Mouse (Mus musculus): ENCODE measurements around the gene Zcchc2. TPM values are rescaled to one million over a fixed set of nuclear protein-coding genes. Genes with fewer than 3 reads are reported as not detected.

Zcchc2 gene
- polyA plus RNA-seq, 1 experiment from 2014 or later, result 1.8 TPM

DNA sequence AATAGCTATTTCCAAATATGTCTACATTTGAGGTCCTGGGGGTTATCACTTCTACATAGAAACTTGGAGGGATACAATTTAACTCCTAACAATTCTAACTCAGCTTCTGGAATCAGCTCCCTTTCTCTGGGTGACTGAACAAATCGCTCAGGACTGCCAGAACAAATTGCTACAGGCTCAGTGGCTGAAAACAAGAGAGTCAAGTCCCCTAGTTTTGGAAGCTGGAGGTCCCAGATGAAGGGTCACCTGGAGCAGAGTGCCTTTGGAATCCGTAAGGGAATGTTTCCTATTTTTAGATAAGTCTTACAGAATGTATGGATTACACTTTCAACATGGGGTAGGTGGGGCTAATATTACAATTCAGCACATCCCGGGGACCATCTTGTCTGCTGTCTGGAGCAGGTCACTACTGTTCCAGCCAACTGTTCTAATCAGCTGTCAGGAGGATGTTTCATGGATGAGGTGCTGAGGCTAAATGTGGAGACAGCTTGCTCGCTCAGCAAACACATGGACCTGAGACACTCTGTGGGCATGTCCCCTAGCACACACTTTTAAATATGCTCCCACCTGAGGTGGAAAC is 73.5 kb downstream of the Zcchc2 start:
- no peak overlapping the region for H3K4me2 ChIP-seq
- no peak overlapping the region for H3K9ac ChIP-seq (replicated peaks)
- no peaks in the 10 kb centered on the region for H3K36me3 ChIP-seq
- no peak overlapping the region for H3K4me3 ChIP-seq (replicated peaks)
- no peaks in the 10 kb centered on the region for H3K9me3 ChIP-seq
- no peak overlapping the region for H3K27ac ChIP-seq
- WGBS, result 80% methylated on average over 4 of the region's 4 CpGs
- ATAC-seq (ENCODE audit: insufficient number of reproducible peaks, insufficient read depth, low FRiP score, low TSS enrichment, low read depth), result no peak
- H3K27me3 ChIP-seq, result no peaks in the 10 kb centered on the region
- peaks cover 6% of the 10 kb centered on the region; the same call in 1 of the 2 replicates for H3K4me1 ChIP-seq (replicated peaks)

DNA sequence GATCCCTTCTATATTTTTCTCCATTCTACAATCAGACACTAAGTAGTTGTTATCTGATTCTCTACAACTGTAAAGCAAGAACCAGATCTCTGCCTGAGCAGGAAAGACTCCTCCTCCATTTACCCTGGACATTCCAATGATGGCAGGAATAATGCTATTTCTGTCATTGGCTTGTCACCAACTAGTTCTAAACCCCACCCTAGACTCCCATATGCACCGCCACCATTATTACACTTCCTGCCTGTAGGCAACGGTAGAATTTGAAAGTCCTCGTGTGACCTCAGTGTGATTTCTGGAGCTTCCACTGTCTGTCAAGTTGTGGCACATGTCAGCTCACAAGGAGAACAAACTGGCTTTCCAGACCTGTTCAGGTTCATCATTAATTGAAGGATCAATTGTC is 74.1 kb downstream of the Zcchc2 start:
- Histone ChIP-seq H3K4me3 (replicated peaks) (no peak overlapping the region), H3K9me3 (no peaks in the 10 kb centered on the region), H3K4me2 (no peak overlapping the region), H3K4me1 (replicated peaks) (peaks cover 6% of the 10 kb centered on the region; the same call in 1 of the 2 replicates), H3K36me3 (no peaks in the 10 kb centered on the region), H3K27me3 (no peaks in the 10 kb centered on the region), H3K9ac (replicated peaks) (no peak overlapping the region), H3K27ac (no peak overlapping the region)
- no peak for ATAC-seq (ENCODE audit: insufficient number of reproducible peaks, insufficient read depth, low FRiP score, low TSS enrichment, low read depth)
- 62% methylated on average over 3 of the region's 3 CpGs for WGBS

DNA sequence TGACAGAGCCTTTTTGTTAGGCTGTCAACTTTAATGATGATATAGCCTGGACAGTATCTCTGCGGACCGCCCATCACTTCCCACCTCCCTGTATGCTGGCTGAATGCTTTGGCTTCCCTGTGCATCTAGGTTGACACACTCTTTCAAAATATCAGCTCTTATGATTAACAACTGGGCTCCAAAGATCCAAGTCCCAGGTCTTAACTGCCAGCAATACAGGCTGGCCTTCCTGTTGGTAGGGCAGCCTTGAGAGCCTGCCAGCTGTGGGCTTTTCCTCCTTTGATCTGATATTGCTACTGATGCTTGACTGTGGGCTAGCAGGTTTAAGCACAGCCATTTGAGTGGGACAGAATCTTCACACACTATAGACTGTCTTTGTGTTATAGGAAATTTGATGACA is 74.5 kb downstream of the Zcchc2 start:
- H3K9me3 ChIP-seq, result no peaks in the 10 kb centered on the region
- ATAC-seq (ENCODE audit: insufficient number of reproducible peaks, insufficient read depth, low FRiP score, low TSS enrichment, low read depth), result no peak
- H3K9ac ChIP-seq (replicated peaks), result no peak overlapping the region
- H3K4me1 ChIP-seq (replicated peaks), result peaks cover 6% of the 10 kb centered on the region; the same call in 1 of the 2 replicates
- WGBS, result 84% methylated on average over 2 of the region's 2 CpGs
- H3K36me3 ChIP-seq, result no peaks in the 10 kb centered on the region
- no peaks in the 10 kb centered on the region for H3K27me3 ChIP-seq
- no peak overlapping the region for H3K27ac ChIP-seq
- no peak overlapping the region for H3K4me3 ChIP-seq (replicated peaks)
- no peak overlapping the region for H3K4me2 ChIP-seq

DNA sequence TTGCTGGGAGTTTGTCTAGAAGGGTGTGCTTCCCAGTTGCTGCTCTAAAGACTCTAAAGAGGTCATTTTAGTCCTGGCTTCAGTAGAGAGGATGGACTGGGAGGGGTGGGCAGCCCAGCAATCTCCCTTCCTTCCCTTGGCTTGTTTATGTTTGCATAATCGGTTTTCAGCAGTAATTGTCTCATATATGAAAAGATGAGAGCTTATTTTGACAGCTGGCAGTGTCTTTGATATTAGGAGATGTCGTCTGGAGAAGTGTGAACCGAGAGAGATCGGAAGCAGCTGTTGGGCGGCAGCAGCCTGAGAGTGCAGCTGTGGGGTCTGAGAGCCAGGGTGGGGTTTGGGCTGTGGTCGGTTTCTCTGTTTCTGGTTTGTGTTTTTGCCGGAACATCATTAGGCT is 75.5 kb downstream of the Zcchc2 start:
- ATAC-seq (ENCODE audit: insufficient number of reproducible peaks, insufficient read depth, low FRiP score, low TSS enrichment, low read depth), result no peak
- Histone ChIP-seq H3K9me3 (no peaks in the 10 kb centered on the region), H3K4me1 (replicated peaks) (peaks cover 6% of the 10 kb centered on the region; the same call in 1 of the 2 replicates), H3K9ac (replicated peaks) (no peak overlapping the region), H3K36me3 (no peaks in the 10 kb centered on the region), H3K4me2 (no peak overlapping the region), H3K27me3 (no peaks in the 10 kb centered on the region), H3K27ac (no peak overlapping the region), H3K4me3 (replicated peaks) (no peak overlapping the region)
- WGBS, result 36% methylated on average over 7 of the region's 7 CpGs

DNA sequence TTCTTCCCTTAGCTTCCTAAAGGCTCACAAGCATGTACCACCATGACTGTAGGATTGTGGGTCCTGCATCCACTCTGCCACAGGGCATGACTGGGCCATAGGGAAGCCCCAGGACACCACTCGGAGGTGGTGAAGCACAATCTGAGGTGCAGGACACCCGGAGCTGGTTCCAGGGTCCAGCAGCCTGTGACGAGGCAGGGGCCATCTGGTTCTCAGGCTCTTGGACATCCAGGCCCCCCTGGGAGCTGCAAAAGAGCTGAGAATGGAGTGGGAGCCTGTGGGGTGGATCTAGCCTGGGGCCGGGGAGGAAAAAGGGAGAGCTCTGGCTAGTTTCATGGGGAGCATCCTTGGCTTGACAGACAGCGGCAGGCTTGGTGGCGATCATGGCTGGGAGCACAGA is 77.1 kb downstream of the Zcchc2 start:
- Histone ChIP-seq H3K36me3 (no peaks in the 10 kb centered on the region), H3K9me3 (no peaks in the 10 kb centered on the region), H3K27ac (no peak overlapping the region), H3K9ac (replicated peaks) (no peak overlapping the region), H3K27me3 (peaks cover 6% of the 10 kb centered on the region; the same call in 1 of the 2 replicates), H3K4me1 (replicated peaks) (peaks cover 12% of the 10 kb centered on the region), H3K4me2 (no peak overlapping the region), H3K4me3 (replicated peaks) (no peak overlapping the region)
- no peak for ATAC-seq (ENCODE audit: insufficient number of reproducible peaks, insufficient read depth, low FRiP score, low TSS enrichment, low read depth)
- WGBS, result 65% methylated on average over 6 of the region's 6 CpGs

DNA sequence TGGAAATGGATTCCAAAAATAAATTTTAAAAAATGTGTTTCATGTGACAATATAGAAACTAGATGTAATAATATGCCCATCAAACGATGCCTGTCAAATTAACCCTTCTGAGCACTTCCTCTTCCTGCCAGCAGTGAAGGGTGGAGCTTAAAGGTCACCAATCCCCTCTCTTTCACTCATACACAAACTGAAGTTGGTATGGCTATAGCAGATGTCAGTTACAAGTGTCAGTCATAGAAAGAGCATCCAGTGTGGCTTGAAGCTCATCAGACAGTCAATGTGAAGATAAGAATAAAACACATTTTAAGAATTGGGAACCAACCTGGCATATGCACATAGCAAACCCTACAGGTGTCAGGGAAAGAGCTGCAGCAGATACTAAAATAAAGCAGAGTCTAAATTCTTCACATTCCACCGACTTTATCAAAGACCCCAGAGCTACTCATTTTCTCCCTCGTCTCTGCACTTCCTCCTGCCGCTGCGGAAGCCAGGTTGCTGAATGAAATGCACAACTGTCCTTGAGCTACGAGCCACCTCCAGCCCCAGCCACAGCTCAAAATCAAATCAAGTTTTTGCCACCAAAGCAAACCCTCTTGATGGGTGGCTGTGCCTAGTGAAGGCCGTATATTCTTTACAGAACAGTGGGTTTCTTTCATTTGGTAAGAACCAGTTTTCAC is 79.8 kb downstream of the Zcchc2 start:
- no peak overlapping the region for H3K4me2 ChIP-seq
- no peaks in the 10 kb centered on the region for H3K36me3 ChIP-seq
- H3K4me3 ChIP-seq (replicated peaks), result no peak overlapping the region
- ATAC-seq (ENCODE audit: insufficient number of reproducible peaks, insufficient read depth, low FRiP score, low TSS enrichment, low read depth), result no peak
- H3K9me3 ChIP-seq, result no peaks in the 10 kb centered on the region
- peaks cover 12% of the 10 kb centered on the region for H3K4me1 ChIP-seq (replicated peaks)
- H3K27me3 ChIP-seq, result peaks cover 6% of the 10 kb centered on the region; the same call in 1 of the 2 replicates
- no peak overlapping the region for H3K9ac ChIP-seq (replicated peaks)
- no peak overlapping the region for H3K27ac ChIP-seq
- WGBS, result 61% methylated on average over 7 of the region's 7 CpGs

DNA sequence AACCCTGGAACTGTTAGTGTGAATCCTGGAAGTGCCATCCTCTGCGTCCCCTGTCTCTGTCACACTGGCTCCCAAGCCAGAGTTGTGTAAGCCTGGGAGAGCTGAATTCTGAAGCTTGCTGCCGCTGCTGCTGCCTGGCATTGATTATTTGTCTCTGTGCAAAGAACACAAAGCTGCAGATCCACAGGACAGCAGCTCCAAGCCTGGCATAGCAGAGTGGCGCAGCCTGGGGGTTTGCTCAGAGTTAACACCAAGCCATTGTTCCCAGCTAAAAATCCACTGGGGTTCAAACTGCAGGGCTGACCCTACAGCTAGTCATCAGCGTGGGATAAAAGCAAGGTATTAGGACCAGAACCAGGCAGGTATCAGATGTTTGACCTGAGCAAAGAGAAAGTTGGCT is 80.6 kb downstream of the Zcchc2 start:
- no peak for ATAC-seq (ENCODE audit: insufficient number of reproducible peaks, insufficient read depth, low FRiP score, low TSS enrichment, low read depth)

DNA sequence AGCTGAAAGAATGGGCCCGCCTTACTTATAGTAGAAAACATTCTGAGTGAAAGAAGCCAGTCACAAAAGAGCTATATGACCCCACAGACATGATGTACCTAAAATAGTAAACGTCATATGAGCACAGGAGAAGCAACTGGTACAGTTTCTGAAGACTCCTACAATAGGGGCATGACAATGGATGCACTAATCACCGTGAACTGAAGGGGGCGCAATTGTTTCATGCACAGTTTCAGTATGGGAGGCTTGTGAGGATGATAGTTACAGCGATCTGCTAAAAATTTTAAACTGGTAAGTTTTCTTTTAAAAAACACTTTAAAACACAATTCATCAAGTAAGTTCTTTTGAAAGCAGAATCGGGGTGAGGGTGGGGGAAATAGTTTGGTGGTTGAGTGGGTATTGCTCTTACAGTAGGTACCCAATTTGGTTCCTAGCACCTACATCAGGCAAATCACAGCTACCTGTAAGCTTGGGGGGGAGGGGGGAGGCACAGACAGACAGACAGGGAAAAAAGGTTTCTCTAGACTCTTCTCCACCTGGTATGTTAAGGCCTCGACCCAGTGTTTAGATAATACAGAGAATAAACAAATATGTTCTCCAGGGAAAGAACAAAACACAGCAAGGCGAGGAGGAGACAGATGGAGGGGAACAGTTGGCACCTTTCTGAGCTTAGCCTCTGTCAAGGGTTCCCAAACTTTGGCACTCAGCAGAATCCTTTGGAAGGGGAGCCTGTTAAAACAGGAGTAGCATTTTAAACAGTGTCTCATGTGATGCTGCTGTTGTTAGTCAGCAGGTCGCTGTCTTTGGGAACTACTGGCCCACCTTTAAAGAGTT is 81.2 kb downstream of the Zcchc2 start:
- H3K27ac ChIP-seq, result no peak overlapping the region
- H3K9ac ChIP-seq (replicated peaks), result no peak overlapping the region
- H3K4me1 ChIP-seq (replicated peaks), result peaks cover 6% of the 10 kb centered on the region
- H3K36me3 ChIP-seq, result no peaks in the 10 kb centered on the region
- H3K9me3 ChIP-seq, result no peaks in the 10 kb centered on the region
- 13% methylated on average over 9 of the region's 9 CpGs for WGBS
- H3K27me3 ChIP-seq, result peaks cover 6% of the 10 kb centered on the region; the same call in 1 of the 2 replicates
- no peak overlapping the region for H3K4me3 ChIP-seq (replicated peaks)
- H3K4me2 ChIP-seq, result peak overlapping the region; percentile 44
- ATAC-seq (ENCODE audit: insufficient number of reproducible peaks, insufficient read depth, low FRiP score, low TSS enrichment, low read depth), result no peak

More for the DNA sequence above, 80.6 kb downstream of the Zcchc2 start:
- 62% methylated on average over 4 of the region's 4 CpGs for WGBS
- no peak overlapping the region for H3K9ac ChIP-seq (replicated peaks)
- H3K27me3 ChIP-seq, result peaks cover 6% of the 10 kb centered on the region; the same call in 1 of the 2 replicates
- no peaks in the 10 kb centered on the region for H3K36me3 ChIP-seq
- no peak overlapping the region for H3K4me3 ChIP-seq (replicated peaks)
- H3K4me1 ChIP-seq (replicated peaks), result peaks cover 8% of the 10 kb centered on the region
- no peak overlapping the region for H3K27ac ChIP-seq
- no peaks in the 10 kb centered on the region for H3K9me3 ChIP-seq
- H3K4me2 ChIP-seq, result no peak overlapping the region

DNA sequence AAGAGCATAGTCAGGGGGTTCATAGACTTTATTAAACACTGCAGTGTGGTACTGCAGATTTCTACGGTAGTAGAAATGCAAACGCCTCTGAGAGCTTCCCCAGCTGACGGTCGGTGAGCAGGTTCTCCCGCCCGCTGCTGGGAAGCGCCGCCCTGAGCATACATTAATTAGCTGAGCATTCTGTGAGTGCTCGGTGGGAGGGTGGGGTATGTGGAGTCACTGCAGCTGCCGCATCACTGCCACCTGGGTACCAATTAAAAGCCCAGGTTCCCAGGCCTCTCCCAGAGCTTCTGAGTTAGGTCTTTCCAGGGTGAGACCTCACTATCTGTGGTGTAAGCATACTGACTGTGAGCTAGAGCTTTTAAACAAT is 81.8 kb downstream of the Zcchc2 start:
- Histone ChIP-seq H3K9ac (replicated peaks) (no peak overlapping the region), H3K36me3 (no peaks in the 10 kb centered on the region), H3K27me3 (peaks cover 6% of the 10 kb centered on the region; the same call in 1 of the 2 replicates), H3K4me2 (peak overlapping the region; percentile 44), H3K4me1 (replicated peaks) (peaks cover 6% of the 10 kb centered on the region), H3K9me3 (no peaks in the 10 kb centered on the region), H3K27ac (no peak overlapping the region), H3K4me3 (replicated peaks) (no peak overlapping the region)
- ATAC-seq (ENCODE audit: insufficient number of reproducible peaks, insufficient read depth, low FRiP score, low TSS enrichment, low read depth), result peak; percentile 26; the same call in 1 of the 2 replicates
- 3% methylated on average over 10 of the region's 10 CpGs for WGBS

DNA sequence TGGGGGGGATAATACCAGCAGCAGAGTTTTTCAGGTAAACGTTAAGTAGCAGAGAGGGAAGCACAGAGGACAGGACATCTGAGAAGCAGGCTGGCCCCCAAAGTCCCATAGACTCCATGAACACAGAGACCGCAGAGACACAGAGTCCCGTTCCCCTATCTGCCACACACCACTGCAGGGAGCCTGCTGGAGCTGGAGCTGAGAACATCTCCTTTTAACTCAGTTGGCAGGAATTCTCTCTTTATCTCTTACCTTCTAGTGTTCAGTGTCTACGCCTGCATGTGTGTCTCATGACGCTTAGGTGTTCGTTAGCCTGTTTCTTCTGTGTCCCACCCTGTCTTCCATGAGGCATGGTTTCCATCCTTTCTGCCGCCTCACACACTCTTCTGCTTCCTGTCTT is 83.0 kb downstream of the Zcchc2 start:
- Histone ChIP-seq H3K4me1 (replicated peaks) (peaks cover 6% of the 10 kb centered on the region), H3K27me3 (peaks cover 6% of the 10 kb centered on the region; the same call in 1 of the 2 replicates), H3K27ac (no peak overlapping the region), H3K4me3 (replicated peaks) (no peak overlapping the region), H3K4me2 (no peak overlapping the region), H3K9me3 (no peaks in the 10 kb centered on the region), H3K36me3 (no peaks in the 10 kb centered on the region), H3K9ac (replicated peaks) (no peak overlapping the region)
- ATAC-seq (ENCODE audit: insufficient number of reproducible peaks, insufficient read depth, low FRiP score, low TSS enrichment, low read depth), result no peak
- 65% methylated on average over 7 of the region's 7 CpGs for WGBS

DNA sequence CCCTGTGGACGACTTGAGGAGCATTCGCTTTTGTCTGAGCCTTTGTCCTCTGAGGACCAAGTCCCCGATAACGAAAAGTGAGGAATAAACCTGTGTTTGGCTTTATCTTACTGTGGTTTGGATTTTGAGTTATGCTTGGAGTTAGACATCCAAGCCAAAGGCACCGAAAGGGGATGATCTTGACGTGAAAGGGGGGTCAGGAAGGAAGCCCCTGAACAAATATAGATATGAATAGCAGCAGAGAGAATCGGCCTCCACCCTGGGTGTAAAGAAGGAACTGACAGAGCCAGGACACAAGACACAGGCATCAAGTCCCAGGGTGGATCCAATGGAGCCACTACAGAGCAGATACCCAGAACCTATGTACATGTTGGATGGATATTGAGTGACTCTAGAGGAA is 83.9 kb downstream of the Zcchc2 start:
- no peak overlapping the region for H3K9ac ChIP-seq (replicated peaks)
- no peak for ATAC-seq (ENCODE audit: insufficient number of reproducible peaks, insufficient read depth, low FRiP score, low TSS enrichment, low read depth)
- WGBS, result 88% methylated on average over 7 of the region's 7 CpGs
- H3K4me2 ChIP-seq, result no peak overlapping the region
- no peaks in the 10 kb centered on the region for H3K9me3 ChIP-seq
- no peaks in the 10 kb centered on the region for H3K36me3 ChIP-seq
- peaks cover 6% of the 10 kb centered on the region for H3K4me1 ChIP-seq (replicated peaks)
- no peak overlapping the region for H3K4me3 ChIP-seq (replicated peaks)
- no peak overlapping the region for H3K27ac ChIP-seq
- H3K27me3 ChIP-seq, result peaks cover 6% of the 10 kb centered on the region; the same call in 1 of the 2 replicates

Data from limb, embryonic 12.5 days (tissue).